Mouse (Mus musculus): ENCODE measurements at regions not wholly inside any gene's neighbourhood (a gene's known extent, or its start where the extent isn't known, plus 50 kb on each side); places are given as distances from the start of the nearest gene placed in this dataset.

DNA sequence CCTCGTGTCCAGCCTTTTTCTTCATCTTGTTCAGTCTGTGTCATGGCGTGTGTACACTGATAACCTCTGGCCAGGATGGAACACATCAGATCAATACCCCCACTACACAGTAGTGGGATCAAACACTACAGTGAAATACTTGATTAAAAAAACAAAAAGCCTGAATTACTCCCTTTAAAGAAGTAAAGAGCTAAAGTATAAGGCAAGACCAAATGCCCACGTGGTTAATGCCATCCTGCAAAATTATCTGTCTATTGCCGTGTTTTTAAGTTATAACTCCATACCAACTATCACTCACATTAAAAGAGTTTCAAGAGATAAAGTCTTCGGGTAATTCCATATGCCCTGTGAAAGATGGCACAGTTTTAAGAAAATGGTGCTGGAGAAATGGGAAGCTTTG is 198.6 kb upstream of the Hnrnpa3 start:
- no peak for DNase-seq

GRCm38 (mm10) chr2:75461019-75461418 is 198.0 kb upstream of the Hnrnpa3 start:
- DNase-seq: no peak

DNA sequence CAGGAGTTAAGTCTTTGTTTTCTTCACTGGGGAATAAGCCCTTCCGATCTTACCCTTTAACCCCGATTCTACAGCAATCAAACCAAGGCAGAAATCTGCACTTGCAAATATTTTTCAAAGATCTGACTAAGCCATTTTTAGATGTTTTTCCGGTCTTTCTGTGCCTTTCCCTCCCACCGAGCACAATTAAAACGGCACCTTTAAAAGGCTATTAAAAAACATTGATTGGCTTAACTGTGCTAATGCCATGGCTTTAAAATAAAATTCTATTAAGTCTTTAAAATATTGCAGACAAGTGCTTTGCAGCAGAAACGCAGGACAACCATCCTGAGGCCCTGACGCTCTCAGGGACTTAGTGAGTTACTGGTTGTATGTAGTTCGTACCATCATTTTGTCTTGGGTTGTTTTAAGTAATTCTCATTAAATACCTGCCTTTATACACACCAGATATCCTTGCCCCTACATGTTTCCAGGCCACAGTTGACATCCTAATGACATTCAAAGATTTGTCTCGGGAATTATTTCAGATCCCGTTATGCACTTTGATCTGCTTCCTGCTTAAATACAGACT is 197.6 kb upstream of the Hnrnpa3 start:
- no peak for DNase-seq

GRCm38 (mm10) chr2:75462030-75462671 is 196.9 kb upstream of the Hnrnpa3 start:
- no peak for DNase-seq

GRCm38 (mm10) chr2:75463091-75463490 is 196.0 kb upstream of the Hnrnpa3 start:
- peak in 1 of 2 experiments; percentile 31 for DNase-seq

DNA sequence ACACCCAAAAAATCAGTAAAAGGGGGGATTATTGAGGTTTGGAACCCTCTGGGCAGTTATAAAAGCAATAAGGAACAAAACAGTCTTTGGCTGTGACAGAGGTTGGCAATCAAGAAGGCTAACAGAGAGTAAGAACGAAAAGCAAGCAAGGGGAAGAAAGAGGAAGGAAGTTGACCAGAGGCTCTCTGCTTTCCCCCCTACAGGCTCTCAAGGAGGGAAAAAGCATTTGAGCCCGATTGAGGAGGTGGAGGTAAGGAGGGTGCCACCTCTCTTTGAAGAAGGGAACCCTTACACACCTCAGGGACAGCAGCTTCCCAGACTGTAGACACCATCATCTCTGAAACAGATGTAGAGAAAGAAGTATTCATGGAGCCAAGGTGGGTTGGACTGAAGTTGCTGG is 194.6 kb upstream of the Hnrnpa3 start:
- no peak for DNase-seq

GRCm38 (mm10) chr2:75468851-75469250 is 190.2 kb upstream of the Hnrnpa3 start:
- DNase-seq: no peak

- peak; percentile 42 to 72 for DNase-seq
Measured at GRCm38 (mm10) chr2:75469958-75470687, 188.9 kb upstream of the Hnrnpa3 start.

- DNase-seq: no peak
Measured at GRCm38 (mm10) chr2:75470688-75471054, 188.4 kb upstream of the Hnrnpa3 start.

DNA sequence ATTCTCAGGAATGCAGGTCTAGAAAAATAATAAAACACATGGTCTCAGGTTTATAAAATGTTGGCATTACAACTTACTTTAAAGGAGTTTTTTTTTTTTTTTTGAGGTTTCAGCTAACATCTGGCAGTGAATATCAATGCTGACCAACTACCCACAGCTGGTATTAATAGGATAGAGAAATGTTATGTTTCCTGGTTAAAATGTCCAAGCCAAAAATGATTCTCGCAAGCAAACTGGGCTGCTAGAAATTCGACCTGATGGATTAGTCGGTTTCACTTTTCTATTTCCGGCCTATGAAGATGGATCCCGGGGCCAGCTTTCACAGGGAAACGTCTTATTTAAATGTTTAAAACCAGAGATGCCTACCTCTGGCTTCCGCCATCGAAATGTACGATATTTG is 186.6 kb upstream of the Hnrnpa3 start:
- no peak for DNase-seq

DNA sequence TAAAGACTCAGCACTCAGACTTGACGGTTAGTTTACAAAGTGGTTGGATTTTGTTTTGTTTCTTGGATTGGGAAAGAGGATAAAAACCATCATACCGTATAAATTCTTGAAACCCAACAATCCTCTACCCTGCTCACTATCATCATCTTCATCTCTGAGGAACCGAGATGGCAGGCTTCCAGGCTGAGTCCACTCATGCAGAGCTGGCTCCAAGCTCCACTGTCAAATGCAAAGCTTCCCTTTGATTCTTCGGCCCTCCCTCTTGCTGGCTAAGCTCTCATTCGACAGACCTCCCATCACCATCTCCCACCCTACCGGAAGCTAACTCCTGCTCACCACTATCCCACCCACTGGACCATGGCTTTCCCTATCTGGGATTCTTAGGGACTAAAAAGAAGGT is 184.6 kb upstream of the Hnrnpa3 start:
- DNase-seq: no peak

DNA sequence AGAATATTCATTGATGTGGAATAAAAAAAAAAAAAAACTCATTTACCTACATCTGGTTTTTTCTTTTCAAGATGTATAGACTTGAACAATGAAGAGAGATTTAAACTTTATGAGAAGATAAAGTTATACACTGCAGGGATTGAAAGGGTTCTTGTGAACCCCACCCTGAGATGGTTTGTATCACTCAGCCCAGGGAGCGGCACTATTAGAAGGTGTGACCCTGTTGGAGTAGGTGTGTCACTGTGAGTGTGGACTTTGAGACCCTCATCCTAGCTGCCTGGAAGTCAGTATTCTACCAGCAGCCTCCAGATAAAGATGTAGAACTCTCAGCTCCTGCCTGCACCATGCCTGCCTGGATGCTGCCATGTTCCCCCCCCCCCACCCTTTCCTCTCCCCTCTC is 182.7 kb upstream of the Hnrnpa3 start:
- DNase-seq: no peak

- no peak for DNase-seq
Measured at GRCm38 (mm10) chr2:75477076-75477475, 182.0 kb upstream of the Hnrnpa3 start.

GRCm38 (mm10) chr2:75479546-75479945 is 179.5 kb upstream of the Hnrnpa3 start:
- DNase-seq: no peak

DNA sequence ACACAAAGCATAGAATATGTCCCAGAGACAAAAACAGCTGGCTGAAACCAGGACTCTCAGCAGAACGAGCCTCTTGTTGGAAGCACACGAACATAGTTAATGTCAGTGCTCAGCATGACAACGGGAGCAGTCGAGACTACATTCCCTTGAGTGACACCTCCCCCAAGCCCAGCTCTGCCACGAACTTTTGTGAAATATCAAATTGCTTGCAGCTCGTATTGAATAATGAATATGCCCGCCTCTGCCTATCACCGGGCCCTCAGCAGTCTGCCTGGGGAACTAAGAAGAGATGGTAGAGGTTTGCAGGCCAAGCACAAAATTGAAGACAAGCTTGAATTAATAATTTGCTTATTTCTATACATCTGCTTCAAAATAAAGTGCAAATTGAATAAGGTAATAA is 177.2 kb upstream of the Hnrnpa3 start:
- no peak for DNase-seq

- DNase-seq: no peak
Measured at GRCm38 (mm10) chr2:75482484-75482883, 176.6 kb upstream of the Hnrnpa3 start.

DNA sequence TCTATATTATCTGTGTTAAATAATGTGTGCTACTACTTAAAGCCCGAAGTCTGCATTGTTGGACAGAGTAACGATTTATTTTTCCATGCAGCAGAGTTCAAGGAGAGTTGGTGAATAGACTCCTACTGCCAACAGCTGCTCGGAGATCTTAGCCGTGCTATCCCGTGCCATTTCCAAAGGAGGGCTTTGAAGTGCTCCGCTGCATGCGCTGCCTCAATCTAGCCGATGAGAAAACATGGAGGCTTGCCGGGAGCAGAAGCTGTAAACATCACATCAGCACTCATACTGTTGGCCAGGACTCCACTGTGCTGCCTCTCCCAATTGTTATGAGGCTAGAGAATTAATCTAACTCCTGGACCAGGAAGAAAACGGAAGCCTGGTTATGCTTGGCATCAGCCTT is 174.1 kb upstream of the Hnrnpa3 start:
- DNase-seq: no peak

DNA sequence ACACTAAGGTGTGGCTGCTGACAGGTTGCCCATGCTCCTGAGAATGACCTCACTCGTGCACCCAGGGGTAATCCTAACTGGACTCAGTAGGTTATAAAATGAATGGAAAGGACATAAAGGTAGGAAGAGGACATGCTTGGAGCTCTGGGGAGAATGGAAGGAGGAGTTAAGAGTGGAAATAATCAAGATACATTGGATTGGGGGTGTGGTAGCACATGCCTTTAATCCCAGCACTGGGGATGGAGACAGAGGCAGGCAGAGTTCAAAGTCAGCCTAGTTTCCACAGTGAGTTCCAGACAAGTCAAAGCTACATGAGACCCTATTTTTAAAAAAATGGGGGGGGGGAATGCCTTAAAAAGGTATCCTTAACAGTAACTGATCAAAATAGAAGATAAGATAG is 167.9 kb upstream of the Hnrnpa3 start:
- DNase-seq: no peak

GRCm38 (mm10) chr2:75491789-75492500 is 167.1 kb upstream of the Hnrnpa3 start:
- peak; percentile 24 to 67 for DNase-seq

DNA sequence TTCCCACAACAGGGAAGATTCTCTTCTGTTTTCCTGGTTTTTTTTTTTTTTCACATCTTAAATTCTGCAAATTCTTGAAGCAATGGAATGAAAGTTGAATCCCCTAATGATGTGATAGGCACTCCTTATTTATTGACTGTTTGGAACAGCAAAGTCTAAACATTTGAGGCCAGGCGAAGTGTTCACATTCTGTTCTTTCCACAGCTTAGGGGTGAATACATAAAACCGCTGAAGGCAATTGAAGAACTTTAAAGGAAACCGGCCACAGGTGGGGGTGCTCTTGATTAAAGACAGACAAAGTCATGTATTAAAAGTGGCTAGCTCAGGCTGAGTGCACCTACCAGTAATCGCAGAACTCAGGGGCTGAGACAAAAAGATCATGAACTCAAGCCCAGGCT is 166.6 kb upstream of the Hnrnpa3 start:
- DNase-seq: no peak

DNA sequence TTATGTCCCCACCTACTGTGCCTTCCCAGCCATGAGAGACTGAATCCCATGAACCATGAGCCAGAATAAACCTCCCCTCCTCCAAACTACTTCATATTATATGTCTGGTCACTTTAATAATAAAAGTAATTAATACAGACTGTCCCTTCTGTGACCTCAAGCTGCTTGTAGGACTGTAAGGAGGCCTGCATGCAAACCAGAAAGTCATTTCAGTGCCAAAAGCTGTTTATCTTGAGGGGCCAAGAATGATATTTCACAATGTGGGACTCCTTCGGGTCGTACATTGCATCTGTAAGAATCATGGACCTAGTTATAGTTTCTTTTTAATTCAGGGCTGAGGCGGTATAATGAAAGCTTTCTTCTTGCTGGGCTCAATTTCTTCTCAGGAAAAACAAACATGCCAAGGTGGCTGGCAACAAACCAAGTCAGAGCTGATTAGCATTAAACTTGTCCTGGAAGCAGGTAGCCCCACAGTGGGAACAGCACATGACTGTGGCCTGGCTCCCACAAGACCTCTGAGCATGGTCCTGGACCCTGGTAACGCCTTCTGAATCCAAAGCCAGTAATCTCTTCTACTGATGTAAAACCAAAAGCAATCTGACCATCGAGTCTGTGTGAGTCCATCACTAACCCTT is 162.3 kb upstream of the Hnrnpa3 start:
- no peak for DNase-seq

- no peak for DNase-seq
Measured at GRCm38 (mm10) chr2:75510223-75510622, 148.8 kb upstream of the Hnrnpa3 start.

- DNase-seq: no peak
Measured at GRCm38 (mm10) chr2:75512422-75513170, 146.5 kb upstream of the Hnrnpa3 start.
